Comparison of ENCODE assay signal across 31 mouse cellular contexts in genomic region chr14:27204704-27205103, GRCm38 (mm10).
"Had no signal": no experiment of that assay in that cellular context is flagged by ENCODE, and none has a peak within 500 bp of the region (broad histone marks: within the 10 kb centered on the region; RNA-seq: fewer than 3 reads in every experiment).

No protein-coding gene starts in this region.

- H3K9me3 ChIP-seq: limb, embryonic 10.5 days; limb, embryonic 12.5 days; limb, embryonic 13.5 days; limb, embryonic 15.5 days; liver, embryonic 13.5 days; liver, embryonic 15.5 days; lung, embryonic 15.5 days; midbrain, embryonic 10.5 days; midbrain, embryonic 12.5 days; midbrain, embryonic 13.5 days; midbrain, embryonic 15.5 days; neural tube, embryonic 12.5 days had no signal

- H3K4me2 ChIP-seq: limb, embryonic 12.5 days; limb, embryonic 13.5 days; limb, embryonic 15.5 days; liver, embryonic 13.5 days; liver, embryonic 15.5 days; lung, embryonic 14.5 days; lung, embryonic 15.5 days; midbrain, embryonic 11.5 days; midbrain, embryonic 12.5 days; midbrain, embryonic 13.5 days; midbrain, embryonic 15.5 days; neural tube, embryonic 12.5 days had no signal

- H3K9ac ChIP-seq: limb, embryonic 12.5 days; limb, embryonic 13.5 days; limb, embryonic 15.5 days; liver, embryonic 13.5 days; liver, embryonic 14.5 days; liver, embryonic 15.5 days; lung, embryonic 14.5 days; lung, embryonic 15.5 days; midbrain, embryonic 12.5 days; midbrain, embryonic 13.5 days; midbrain, embryonic 15.5 days; neural tube, embryonic 12.5 days had no signal

- H3K4me1 ChIP-seq: liver, embryonic 13.5 days; liver, embryonic 15.5 days; lung, embryonic 15.5 days; midbrain, embryonic 10.5 days; midbrain, embryonic 12.5 days; midbrain, embryonic 13.5 days; midbrain, embryonic 15.5 days; neural tube, embryonic 12.5 days had no signal

- H3K27ac ChIP-seq: left cerebral cortex, adult 2 months; limb, embryonic 10.5 days; limb, embryonic 12.5 days; limb, embryonic 13.5 days; limb, embryonic 15.5 days; liver, embryonic 13.5 days; liver, embryonic 14.5 days; liver, embryonic 15.5 days; lung, embryonic 15.5 days; macrophage; midbrain, embryonic 10.5 days; midbrain, embryonic 12.5 days; midbrain, embryonic 13.5 days; midbrain, embryonic 15.5 days; neural tube, embryonic 12.5 days had no signal

- H3K27me3 ChIP-seq: limb, embryonic 12.5 days; limb, embryonic 13.5 days; limb, embryonic 15.5 days; liver, embryonic 13.5 days; liver, embryonic 15.5 days; lung, embryonic 15.5 days; midbrain, embryonic 12.5 days; midbrain, embryonic 13.5 days; midbrain, embryonic 15.5 days; neural tube, embryonic 12.5 days had no signal

- H3K4me3 ChIP-seq: left cerebral cortex, adult 2 months; limb, embryonic 10.5 days; limb, embryonic 12.5 days; limb, embryonic 13.5 days; limb, embryonic 15.5 days; liver, embryonic 13.5 days; liver, embryonic 15.5 days; lung, embryonic 15.5 days; megakaryocyte, embryonic 14.5 days; midbrain, embryonic 10.5 days; midbrain, embryonic 12.5 days; midbrain, embryonic 13.5 days; midbrain, embryonic 15.5 days; myocyte; neural tube, embryonic 12.5 days had no signal

- H3K36me3 ChIP-seq: limb, embryonic 10.5 days; limb, embryonic 12.5 days; limb, embryonic 13.5 days; limb, embryonic 15.5 days; liver, embryonic 13.5 days; liver, embryonic 15.5 days; lung, embryonic 15.5 days; midbrain, embryonic 10.5 days; midbrain, embryonic 12.5 days; midbrain, embryonic 13.5 days; midbrain, embryonic 15.5 days; neural tube, embryonic 12.5 days had no signal

- ATAC-seq: lung, postnatal 0 days; midbrain, embryonic 13.5 days; midbrain, embryonic 15.5 days; midbrain, embryonic 16.5 days had no signal

- DNase-seq: layer of hippocampus, postnatal 36 days; left cerebral cortex, postnatal 4 days; liver; liver, embryonic 13.5 days; lung, adult 18-20 months; lung, adult 2 months; lung, embryonic 14.5 days; lung, postnatal 10 days; lung, postnatal 14 days; lung, postnatal 36 days; lung, postnatal 4 days; midbrain, embryonic 14.5 days had no signal
